Mouse (Mus musculus) mammary gland, adult 2 months (tissue): ENCODE measurements around the gene Tekt3. TPM values are rescaled to one million over a fixed set of nuclear protein-coding genes. Genes with fewer than 3 reads are reported as not detected.

ENCODE experiments used
- polyA plus RNA-seq: library from polyadenylated mRNA; depleted of rRNA; stranded (reverse); fragments of >200 nt; gene quantifications from 2 replicates; pipeline ENCODE4 v1.2.3, GENCODE M21; 2012; ENCODE audit warnings: low replicate concordance; rRNA removed

Gene Tekt3
- polyA plus RNA-seq: not detected in 2 replicates

DNA sequence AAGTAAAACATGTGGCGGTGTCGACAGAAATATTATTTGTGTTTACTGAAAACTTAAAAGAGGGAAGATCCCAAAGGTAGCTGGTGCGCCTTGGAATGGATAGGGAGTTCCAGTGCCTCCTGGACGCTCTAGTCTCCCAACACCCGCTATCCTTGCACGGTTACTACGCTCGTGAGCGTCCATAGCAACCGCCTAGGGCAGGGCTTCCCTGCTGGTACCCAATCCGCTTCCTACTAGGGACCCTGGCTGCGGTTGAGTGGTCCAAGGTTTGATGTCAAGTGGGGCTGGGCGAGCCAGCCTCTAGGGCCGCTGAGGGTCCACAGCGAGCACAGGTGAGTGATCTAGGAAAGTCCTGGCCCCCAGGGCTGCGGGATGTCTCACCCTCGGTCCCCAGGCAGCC, at the start of gene Tekt3:
Gene Tekt3, plus strand, starts transcription at position 209 of the 400 bp plus-strand sequence.

DNA sequence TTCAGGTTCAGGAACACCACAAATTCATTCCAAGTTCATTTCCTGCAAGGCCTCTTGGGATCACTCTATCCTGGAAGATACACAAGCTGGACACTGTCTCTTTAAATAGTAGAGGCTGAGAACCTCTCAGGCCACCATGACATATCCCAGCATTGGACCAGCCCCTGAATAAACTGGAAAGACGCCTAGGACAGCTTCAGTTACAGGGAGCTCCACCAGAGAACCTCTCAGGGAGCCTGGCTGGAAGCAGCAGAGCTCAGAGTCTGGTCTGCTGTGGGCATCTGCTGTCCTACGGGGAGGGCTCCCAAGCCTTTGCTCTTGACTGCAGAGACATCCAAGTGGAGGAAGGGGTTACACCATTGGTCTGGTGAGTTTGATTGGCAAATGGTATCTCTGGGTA, 67.3 kb downstream of the Tekt3 start, which contains the start of gene Pmp22:
Gene Pmp22, plus strand, starts transcription at position 199 of the 400 bp plus-strand sequence.

Other genes with a start within 250 kb of the Tekt3 start
- gene Trim16, start 241.4 kb upstream of the Tekt3 start, polyA plus RNA-seq: 4.1 and 10.8 TPM in 2 replicates
- 0.43 and 1.3 TPM in 2 replicates for gene Fbxw10, start 214.6 kb upstream of the Tekt3 start, polyA plus RNA-seq
- gene Tvp23b, start 182.2 kb upstream of the Tekt3 start, polyA plus RNA-seq: 6.1 and 13.3 TPM in 2 replicates
- not detected in 2 replicates for gene Cdrt4, start 110.5 kb upstream of the Tekt3 start, polyA plus RNA-seq
- gene Pmp22, start 67.3 kb downstream of the Tekt3 start, polyA plus RNA-seq: 212 and 233 TPM in 2 replicates